Mouse (Mus musculus) liver, embryonic 14.5 days (tissue): Measurements from ENCODE around the gene Map3k5.

ENCODE experiments used
- CTCF ChIP-seq: IDR thresholded peaks from 2 replicates; pipeline ENCODE4 v1.5.1; 2016; ENCODE audit warnings: antibody characterized with exemption, low read depth, control low read depth
- EP300 ChIP-seq: IDR thresholded peaks from 2 replicates; pipeline ENCODE4 v1.6.1; 2016; ENCODE audit warnings: antibody characterized with exemption, low read depth

DNA sequence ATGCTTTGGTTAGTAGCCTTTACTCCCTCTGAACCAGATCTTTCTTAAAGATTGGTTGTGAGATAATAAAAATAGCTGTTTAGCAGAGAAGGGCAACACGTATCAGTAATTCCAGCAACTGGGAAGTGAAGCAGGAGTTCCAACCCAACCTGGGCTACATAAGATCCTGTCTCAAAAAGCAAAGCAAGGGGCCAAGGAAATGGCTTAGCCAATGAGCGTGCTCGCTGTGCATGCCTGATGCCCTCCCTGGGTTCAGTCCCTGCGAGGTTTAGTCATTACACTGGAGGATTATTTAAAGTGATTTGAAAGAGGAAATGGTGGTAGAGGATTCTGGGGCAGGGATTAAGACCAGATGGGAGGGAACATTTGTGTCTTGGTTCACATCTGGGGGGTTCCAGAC, 14.8 kb downstream of the Map3k5 start:
- no peak for TF ChIP-seq CTCF
- TF ChIP-seq EP300: no peak
